Mouse (Mus musculus) CH12.LX (cell line): Measurements from ENCODE around the gene Txlnb. TPM values are rescaled to one million over a fixed set of nuclear protein-coding genes. Genes with fewer than 3 reads are reported as not detected.

ENCODE experiments used
- DNase-seq: peaks from one replicate; pipeline ENCODE4 v3.0.0-alpha.2; 2013; ENCODE audit errors: extremely low read depth
- H3K27ac ChIP-seq: 2 replicates; pipeline ENCODE4 v1.5.1; 2012; ENCODE audit warnings: low read depth, mild to moderate bottlenecking, control low read depth, moderate library complexity; ENCODE audit not compliant: insufficient read depth
- H3K27me3 ChIP-seq: replicated peaks from 2 replicates; pipeline ENCODE3; 2012; ENCODE audit warnings: inconsistent platforms
- H3K36me3 ChIP-seq, 2 experiments: replicated peaks in 1 of 2; 2 replicates each; pipeline versions ENCODE3 to v1.6.1; 2012; ENCODE audit warnings: inconsistent platforms in 1 of 2, low read length in 1 of 2, mild to moderate bottlenecking in 1 of 2, mixed read lengths in 1 of 2, moderate library complexity in 1 of 2; ENCODE audit not compliant: control insufficient read depth in 1 of 2, insufficient read depth in 1 of 2
- H3K4me1 ChIP-seq, 2 experiments: 2 replicates each; pipeline ENCODE4 v1.6.1; 2012; ENCODE audit warnings: inconsistent platforms in 1 of 2, moderate library complexity in 1 of 2; ENCODE audit not compliant: insufficient read depth in 2 of 2, control insufficient read depth in 1 of 2
- H3K4me2 ChIP-seq: 2 replicates; pipeline ENCODE4 v1.6.1; 2012; ENCODE audit warnings: low read depth, mild to moderate bottlenecking, control low read depth; ENCODE audit not compliant: poor library complexity, insufficient read depth, severe bottlenecking
- H3K4me3 ChIP-seq, 3 experiments: fragments of 150-350 bp in 1 of 3; sonication (generic) in 1 of 3; replicated peaks in 1 of 3; 2 replicates each; pipeline versions ENCODE3 to v1.5.1; 2011 to 2012; ENCODE audit warnings: low read depth in 2 of 3, low read length in 2 of 3, mild to moderate bottlenecking in 2 of 3, moderate library complexity in 2 of 3, control low read depth in 1 of 3, improper control_type of control experiment in 1 of 3, inconsistent platforms in 1 of 3, mixed read lengths in 1 of 3; ENCODE audit not compliant: poor library complexity in 1 of 3
- H3K79me2 ChIP-seq: replicated peaks from 2 replicates; pipeline ENCODE4 v1.6.1; 2012; ENCODE audit warnings: mild to moderate bottlenecking, moderate library complexity; ENCODE audit not compliant: control insufficient read depth, poor library complexity, insufficient read depth, severe bottlenecking; ENCODE audit errors: extremely low read depth
- H3K9ac ChIP-seq: 2 replicates; pipeline ENCODE4 v1.6.1; 2012; ENCODE audit warnings: low read depth, mild to moderate bottlenecking, control low read depth, moderate library complexity; ENCODE audit not compliant: insufficient read depth
- H3K9me3 ChIP-seq: replicated peaks from 2 replicates; pipeline ENCODE3; 2012; ENCODE audit warnings: low read length, inconsistent platforms, mixed read lengths
- BHLHE40 ChIP-seq: IDR thresholded peaks from 2 replicates; pipeline ENCODE4 v1.6.1; 2011; ENCODE audit warnings: mild to moderate bottlenecking, low read depth, low read length, improper control_type of control experiment
- CHD1 ChIP-seq: IDR thresholded peaks from 2 replicates; pipeline ENCODE4 v1.6.1; 2012; ENCODE audit warnings: low read depth, low read length, improper control_type of control experiment, inconsistent platforms
- CHD2 ChIP-seq: IDR thresholded peaks from 2 replicates; pipeline ENCODE4 v1.6.1; 2011; ENCODE audit warnings: low read length, improper control_type of control experiment
- CTCF ChIP-seq, 2 experiments: IDR thresholded peaks in 1 of 2; conservative IDR thresholded peaks in 1 of 2; 2 replicates each; pipeline ENCODE4 v1.5.1; 2011 to 2012; ENCODE audit warnings: low read depth in 2 of 2, low read length in 2 of 2, improper control_type of control experiment in 1 of 2, inconsistent platforms in 1 of 2, mild to moderate bottlenecking in 1 of 2, moderate library complexity in 1 of 2
- E2F4 ChIP-seq: IDR thresholded peaks from 2 replicates; pipeline ENCODE4 v1.6.1; 2011; ENCODE audit warnings: low read depth, low read length, improper control_type of control experiment; ENCODE audit not compliant: insufficient replicate concordance
- ELF1 ChIP-seq: IDR thresholded peaks from 2 replicates; pipeline ENCODE4 v1.6.1; 2014; ENCODE audit warnings: low read depth, mild to moderate bottlenecking, inconsistent platforms, low read length, improper control_type of control experiment
- EP300 ChIP-seq: IDR thresholded peaks from 2 replicates; pipeline ENCODE4 v1.6.1; 2011; ENCODE audit warnings: low read length, improper control_type of control experiment
- ETS1 ChIP-seq: conservative IDR thresholded peaks from 2 replicates; pipeline ENCODE4 v1.6.1; 2012; ENCODE audit warnings: low read depth, mild to moderate bottlenecking, inconsistent platforms, low read length, improper control_type of control experiment, moderate library complexity
- GABPA ChIP-seq: IDR thresholded peaks from 2 replicates; pipeline ENCODE4 v1.6.1; 2012; ENCODE audit warnings: low read depth, low read length, improper control_type of control experiment, inconsistent platforms; ENCODE audit not compliant: insufficient replicate concordance
- HCFC1 ChIP-seq: IDR thresholded peaks from 2 replicates; pipeline ENCODE4 v1.6.1; 2012; ENCODE audit warnings: low read depth, mild to moderate bottlenecking, inconsistent platforms, low read length, improper control_type of control experiment
- JUN ChIP-seq: IDR thresholded peaks from 2 replicates; pipeline ENCODE4 v1.6.1; 2011; ENCODE audit warnings: low read depth, mild to moderate bottlenecking, low read length, improper control_type of control experiment, moderate library complexity; ENCODE audit not compliant: insufficient read depth
- JUND ChIP-seq: conservative IDR thresholded peaks from 2 replicates; pipeline ENCODE4 v1.6.1; 2011; ENCODE audit warnings: low read depth, low read length, improper control_type of control experiment
- KAT2A ChIP-seq: IDR thresholded peaks from 2 replicates; pipeline ENCODE4 v1.6.1; 2012; ENCODE audit warnings: low read length, improper control_type of control experiment, inconsistent platforms; ENCODE audit not compliant: insufficient replicate concordance
- MAFK ChIP-seq: IDR thresholded peaks from 2 replicates; pipeline ENCODE4 v1.6.1; 2011; ENCODE audit warnings: low read length, improper control_type of control experiment; ENCODE audit not compliant: insufficient replicate concordance
- MAX ChIP-seq: IDR thresholded peaks from 2 replicates; pipeline ENCODE4 v1.6.1; 2011; ENCODE audit warnings: low read length, improper control_type of control experiment
- MAZ ChIP-seq: IDR thresholded peaks from 2 replicates; pipeline ENCODE4 v1.6.1; 2012; ENCODE audit warnings: low read depth, mild to moderate bottlenecking, inconsistent platforms, low read length, improper control_type of control experiment, moderate library complexity
- MEF2A ChIP-seq: IDR thresholded peaks from 2 replicates; pipeline ENCODE4 v1.6.1; 2014; ENCODE audit warnings: low read depth, mild to moderate bottlenecking, inconsistent platforms, low read length, improper control_type of control experiment, borderline replicate concordance
- MXI1 ChIP-seq: IDR thresholded peaks from 2 replicates; pipeline ENCODE4 v1.6.1; 2011; ENCODE audit warnings: mild to moderate bottlenecking, low read depth, low read length, improper control_type of control experiment
- MYC ChIP-seq: IDR thresholded peaks from 2 replicates; pipeline ENCODE4 v1.6.1; 2011; ENCODE audit warnings: low read depth, mild to moderate bottlenecking, improper control_type of control experiment, low read length
- NELFE ChIP-seq: IDR thresholded peaks from 2 replicates; pipeline ENCODE4 v1.6.1; 2011; ENCODE audit warnings: low read depth, low read length, improper control_type of control experiment
- NRF1 ChIP-seq: IDR thresholded peaks from 2 replicates; pipeline ENCODE4 v1.6.1; 2014; ENCODE audit warnings: low read depth, mild to moderate bottlenecking, inconsistent platforms, low read length, improper control_type of control experiment, moderate library complexity
- PAX5 ChIP-seq: IDR thresholded peaks from 2 replicates; pipeline ENCODE4 v1.6.1; 2012; ENCODE audit warnings: low read length, inconsistent platforms, mixed read lengths
- POLR2A ChIP-seq: IDR thresholded peaks from 2 replicates; pipeline ENCODE4 v1.6.1; 2011; ENCODE audit warnings: low read depth, mild to moderate bottlenecking, improper control_type of control experiment, low read length
- POLR2AphosphoS2 ChIP-seq: IDR thresholded peaks from 2 replicates; pipeline ENCODE4 v1.6.1; 2011; ENCODE audit warnings: low read depth, low read length, improper control_type of control experiment
- RAD21 ChIP-seq: IDR thresholded peaks from 2 replicates; pipeline ENCODE4 v1.6.1; 2011; ENCODE audit warnings: low read depth, mild to moderate bottlenecking, low read length, improper control_type of control experiment, moderate library complexity
- RCOR1 ChIP-seq: conservative IDR thresholded peaks from 2 replicates; pipeline ENCODE4 v1.6.1; 2012; ENCODE audit warnings: low read depth, mild to moderate bottlenecking, inconsistent platforms, low read length, improper control_type of control experiment
- SIN3A ChIP-seq: IDR thresholded peaks from 2 replicates; pipeline ENCODE4 v1.6.1; 2012; ENCODE audit warnings: low read length, improper control_type of control experiment, inconsistent platforms
- SMC3 ChIP-seq: IDR thresholded peaks from 2 replicates; pipeline ENCODE4 v1.6.1; 2011; ENCODE audit warnings: low read depth, low read length, improper control_type of control experiment
- TBP ChIP-seq: conservative IDR thresholded peaks from 2 replicates; pipeline ENCODE4 v1.6.1; 2011; ENCODE audit warnings: low read depth, low read length, improper control_type of control experiment
- TCF12 ChIP-seq: IDR thresholded peaks from 2 replicates; pipeline ENCODE4 v1.6.1; 2014; ENCODE audit warnings: low read depth, mild to moderate bottlenecking, inconsistent platforms, low read length, improper control_type of control experiment
- UBTF ChIP-seq: IDR thresholded peaks from 2 replicates; pipeline ENCODE4 v1.6.1; 2012; ENCODE audit warnings: low read depth, mild to moderate bottlenecking, inconsistent platforms, low read length, improper control_type of control experiment, moderate library complexity
- USF1 ChIP-seq: IDR thresholded peaks from 2 replicates; pipeline ENCODE4 v1.6.1; 2014; ENCODE audit warnings: low read depth, mild to moderate bottlenecking, inconsistent platforms, low read length, improper control_type of control experiment
- USF2 ChIP-seq: conservative IDR thresholded peaks from 2 replicates; pipeline ENCODE4 v1.6.1; 2011; ENCODE audit warnings: low read depth, low read length, improper control_type of control experiment
- ZC3H11A ChIP-seq: IDR thresholded peaks from 2 replicates; pipeline ENCODE4 v1.6.1; 2012; ENCODE audit warnings: low read depth, mild to moderate bottlenecking, inconsistent platforms, low read length, improper control_type of control experiment
- ZKSCAN1 ChIP-seq: IDR thresholded peaks from 2 replicates; pipeline ENCODE4 v1.6.1; 2012; ENCODE audit warnings: low read depth, inconsistent platforms, low read length, improper control_type of control experiment, borderline replicate concordance
- ZMIZ1 ChIP-seq: IDR thresholded peaks from 2 replicates; pipeline ENCODE4 v1.6.1; 2012; ENCODE audit warnings: low read depth, mild to moderate bottlenecking, inconsistent platforms, low read length, improper control_type of control experiment
- ZNF384 ChIP-seq: IDR thresholded peaks from 2 replicates; pipeline ENCODE4 v1.6.1; 2012; ENCODE audit warnings: low read depth, low read length, improper control_type of control experiment, inconsistent platforms
- dilution Hi-C: fragments of 300-500 bp; cut with MboI; formaldehyde crosslinking; loops from 2 replicates; pipeline ENCODE4 v1.14.3; 2020; ENCODE audit warnings: low sequenced_read_pairs; ENCODE audit not compliant: extremely low pct_unique_long_range_greater_than_20kb, extremely low pct_ligation_motif_present
- in situ Hi-C: fragments of 300-500 bp; cut with MboI; formaldehyde crosslinking; loops from 3 replicates; pipeline ENCODE4 v1.14.3; 2019; ENCODE audit warnings: low sequenced_read_pairs, low pct_ligation_motif_present, low pct_unique_long_range_greater_than_20kb, mixed read lengths
- polyA plus RNA-seq: library from polyadenylated mRNA; unstranded; fragments of >175 nt; gene quantifications from 2 replicates; pipeline ENCODE4 v1.2.1, GENCODE M21; 2012; ENCODE audit warnings: low read depth; ENCODE audit not compliant: insufficient read length
- total RNA-seq, 2 experiments: library from RNA; depleted of rRNA; stranded (reverse); fragments of 300-350 nt in 1 of 2; fragments of >200 nt in 1 of 2; gene quantifications; 2 replicates each; pipeline ENCODE4 v1.2.3; 2012 to 2014

The Txlnb gene
- total RNA-seq (2012; rRNA removed) (2.6 and 4.9 TPM in 2 replicates), total RNA-seq (2014; rRNA removed) (2.0 and 3.1 TPM in 2 replicates), polyA plus RNA-seq (5.1 and 5.2 TPM in 2 replicates)

GRCm38 (mm10) chr10:17795767-17796631 is at the start of gene Txlnb:
Gene Txlnb (plus strand): TSS chr10:17796226.
- Histone ChIP-seq H3K36me3 (peaks cover 0 to 8% of the 10 kb centered on the region in 2 experiments), H3K79me2 (no peaks in the 10 kb centered on the region), H3K9ac (peak within 1 kb of the TSS; percentile 78), H3K4me2 (peak within 1 kb of the TSS; percentile 85), H3K9me3 (no peaks in the 10 kb centered on the region), H3K4me1 (peaks cover 19 to 51% of the 10 kb centered on the region in 2 experiments), H3K27ac (peak within 1 kb of the TSS; percentile 95), H3K4me3 (peak within 1 kb of the TSS; percentile 50 to 62 (median 56)), H3K27me3 (no peaks in the 10 kb centered on the region)
- in situ Hi-C loops: no loop called here
- dilution Hi-C loops: no loop called here
- peak; percentile 92 for DNase-seq
- no peak; the same call in 1 of the 2 replicates for TF ChIP-seq RCOR1
- peak; percentile 85 for TF ChIP-seq ETS1
- TF ChIP-seq EP300: peak; percentile 43; the same call in 1 of the 2 replicates
- TF ChIP-seq MAFK: peak; percentile 75; the same call in 1 of the 2 replicates
- peak; percentile 95 for TF ChIP-seq CHD2
- no peak for TF ChIP-seq JUND
- no peak for TF ChIP-seq ZKSCAN1
- peak; percentile 90 for TF ChIP-seq MEF2A
- TF ChIP-seq MAX: peak; percentile 51; the same call in 1 of the 2 replicates
- peak; percentile 87 for TF ChIP-seq MXI1
- TF ChIP-seq TBP: peak; percentile 34; the same call in 1 of the 2 replicates
- TF ChIP-seq NELFE: 0 out of 2 replicates have a peak, but pooled peaks have one; percentile 42
- TF ChIP-seq SIN3A: peak; percentile 79
- TF ChIP-seq POLR2AphosphoS2: no peak
- peak; percentile 56 for TF ChIP-seq ELF1
- TF ChIP-seq E2F4: no peak
- TF ChIP-seq JUN: no peak
- TF ChIP-seq HCFC1: peak; percentile 60
- TF ChIP-seq ZNF384: no peak
- TF ChIP-seq ZMIZ1: no peak
- no peak for TF ChIP-seq CHD1
- no peak for TF ChIP-seq MYC
- TF ChIP-seq SMC3: peak; percentile 71
- 0 out of 2 replicates have a peak, but pooled peaks have one; percentile 19 for TF ChIP-seq UBTF
- peak; percentile 26; the same call in 1 of the 2 replicates for TF ChIP-seq NRF1
- TF ChIP-seq MAZ: peak; percentile 94
- TF ChIP-seq ZC3H11A: peak; percentile 58; the same call in 1 of the 2 replicates
- TF ChIP-seq USF1: no peak
- peak; percentile 72 for TF ChIP-seq RAD21
- TF ChIP-seq TCF12: peak; percentile 88
- no peak for TF ChIP-seq PAX5
- peak; percentile 46 for TF ChIP-seq POLR2A
- TF ChIP-seq USF2: no peak
- TF ChIP-seq CTCF (conservative IDR thresholded peaks at IDR 0.05 in 1 of 2, IDR thresholded peaks at IDR 0.05 in 1 of 2; ENCODE audit: low read depth in 2 of 2, low read length in 2 of 2): peak in 1 of 2 experiments; percentile 69; a peak in 2 of 4 replicates
- TF ChIP-seq KAT2A: 0 out of 2 replicates have a peak, but pooled peaks have one; percentile 17
- TF ChIP-seq GABPA: no peak
- peak; percentile 82 for TF ChIP-seq BHLHE40
